Mouse (Mus musculus) midbrain, postnatal 0 days (tissue): ENCODE measurements around the gene Rdh16f2. TPM values are rescaled to one million over a fixed set of nuclear protein-coding genes. Genes with fewer than 3 reads are reported as not detected.

Experiments
- ATAC-seq: fragments of 200-750 bp; cut with Nextera tagmentation; 2 replicates; pipeline ENCODE4 v1.8.0; 2017; ENCODE audit warnings: moderate number of reproducible peaks, mild to moderate bottlenecking, moderate TSS enrichment, moderate library complexity; ENCODE audit not compliant: low FRiP score
- DNase-seq: peaks from one replicate; pipeline ENCODE4 v3.0.0-alpha.2; 2015; ENCODE audit warnings: low spot score
- H3K27ac ChIP-seq: fragments of 300-500 bp; sonication (generic); 2 replicates; pipeline ENCODE4 v1.5.1; 2014; ENCODE audit warnings: low read depth, mild to moderate bottlenecking, low read length, mixed read lengths
- H3K27me3 ChIP-seq: fragments of 300-500 bp; sonication (generic); 2 replicates; pipeline ENCODE4 v1.6.1; 2014; ENCODE audit warnings: low read length, control low read depth, mixed read lengths; ENCODE audit not compliant: insufficient read depth
- H3K36me3 ChIP-seq: fragments of 300-500 bp; sonication (generic); 2 replicates; pipeline ENCODE4 v1.6.1; 2014; ENCODE audit warnings: low read length, control low read depth, mixed read lengths; ENCODE audit not compliant: insufficient read depth
- H3K4me1 ChIP-seq: fragments of 300-500 bp; sonication (generic); 2 replicates; pipeline ENCODE4 v1.6.1; 2014; ENCODE audit warnings: mild to moderate bottlenecking, control low read depth, antibody characterized with exemption, low read length, mixed read lengths; ENCODE audit not compliant: insufficient read depth
- H3K4me2 ChIP-seq: fragments of 300-500 bp; sonication (generic); 2 replicates; pipeline ENCODE4 v1.6.1; 2014; ENCODE audit warnings: low read depth, mild to moderate bottlenecking, low read length, mixed read lengths; ENCODE audit not compliant: poor library complexity, severe bottlenecking
- H3K4me3 ChIP-seq: fragments of 300-500 bp; sonication (generic); 2 replicates; pipeline ENCODE4 v1.5.1; 2014; ENCODE audit warnings: low read depth, mild to moderate bottlenecking, low read length, moderate library complexity
- H3K9ac ChIP-seq: fragments of 300-500 bp; sonication (generic); replicated peaks from 2 replicates; pipeline ENCODE4 v1.6.1; 2014; ENCODE audit warnings: mild to moderate bottlenecking, low read length, moderate library complexity, mixed read lengths; ENCODE audit not compliant: poor library complexity, severe bottlenecking
- H3K9me3 ChIP-seq: fragments of 300-500 bp; sonication (generic); 2 replicates; pipeline ENCODE4 v1.6.1; 2016; ENCODE audit warnings: low read length, control low read depth
- CTCF ChIP-seq: IDR thresholded peaks from 2 replicates; pipeline ENCODE4 v1.5.1; 2016; ENCODE audit warnings: antibody characterized with exemption, mild to moderate bottlenecking
- WGBS: fragments of 180-500 bp; shearing (Covaris S2); extraction: QIAGEN DNeasy Blood & Tissue Kit; methylation state at CpG from one replicate; pipeline ENCODE4 v1.1.7; 2014; 5-methylcytosine and 5-hydroxymethylcytosine counted together
- polyA plus RNA-seq: library from polyadenylated mRNA; unstranded; fragments of >200 nt; fragmentation: Nextera tagmentation; extraction: Ambion mirVana; gene quantifications from 2 replicates; pipeline ENCODE4 v1.2.1, GENCODE M21; 2015
- total RNA-seq: library from RNA; depleted of rRNA; stranded (reverse); fragments of >200 nt; gene quantifications from 2 replicates; pipeline ENCODE4 v1.2.3, GENCODE M21; 2014; rRNA removed

Gene Rdh16f2
- total and polyA plus RNA-seq, 2 experiments from 2014 or later = not detected

GRCm38 (mm10) chr10:127922241-127922640 lies 56.0 kb downstream of the Rdh16f2 start:
- Histone ChIP-seq H3K4me1 (no peaks in the 10 kb centered on the region), H3K4me2 (no peak overlapping the region), H3K4me3 (no peak overlapping the region), H3K36me3 (no peaks in the 10 kb centered on the region), H3K9me3 (no peaks in the 10 kb centered on the region), H3K27me3 (no peaks in the 10 kb centered on the region), H3K9ac (no peak overlapping the region), H3K27ac (no peak overlapping the region)
- no peak for DNase-seq
- TF ChIP-seq CTCF = no peak
- WGBS = 81% methylated on average over 1 of the region's 1 CpGs
- no peak for ATAC-seq

DNA sequence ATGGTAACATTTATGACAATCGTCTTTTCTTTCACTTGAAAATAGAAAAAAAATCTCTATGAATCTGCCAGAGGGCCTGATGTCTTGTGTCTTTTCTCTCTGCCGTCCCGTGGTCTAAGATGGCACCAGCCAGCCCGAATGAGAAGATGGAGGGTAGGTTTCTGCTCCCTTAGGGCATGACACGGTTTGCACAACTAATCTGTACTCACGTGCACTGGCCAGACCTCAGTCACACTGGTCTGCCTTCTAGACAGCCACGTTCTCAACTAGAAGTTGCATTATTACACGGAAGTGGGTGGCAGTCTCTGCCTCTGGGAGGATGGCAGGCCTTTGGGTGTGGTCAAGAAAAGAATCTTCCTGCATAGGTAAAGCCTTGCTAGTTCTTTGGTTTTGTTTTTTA lies 56.8 kb downstream of the Rdh16f2 start:
- Histone ChIP-seq H3K36me3 (no peaks in the 10 kb centered on the region), H3K27me3 (no peaks in the 10 kb centered on the region), H3K4me1 (no peaks in the 10 kb centered on the region), H3K9me3 (no peaks in the 10 kb centered on the region), H3K9ac (no peak overlapping the region), H3K27ac (no peak overlapping the region), H3K4me3 (no peak overlapping the region), H3K4me2 (no peak overlapping the region)
- no peak for ATAC-seq
- no peak for TF ChIP-seq CTCF
- 88% methylated on average over 8 of the region's 8 CpGs for WGBS
- DNase-seq = no peak

GRCm38 (mm10) chr10:127924597-127925378 lies 58.5 kb downstream of the Rdh16f2 start:
- H3K36me3 ChIP-seq = no peaks in the 10 kb centered on the region
- H3K4me1 ChIP-seq = no peaks in the 10 kb centered on the region
- ATAC-seq (no peak), DNase-seq (no peak)
- no peak overlapping the region for H3K27ac ChIP-seq
- no peak overlapping the region for H3K4me3 ChIP-seq
- H3K9ac ChIP-seq = no peak overlapping the region
- H3K27me3 ChIP-seq = no peaks in the 10 kb centered on the region
- TF ChIP-seq CTCF = no peak
- no peaks in the 10 kb centered on the region for H3K9me3 ChIP-seq
- 75% methylated on average over 7 of the region's 7 CpGs for WGBS
- H3K4me2 ChIP-seq = no peak overlapping the region

Other genes with a start within 250 kb of the Rdh16f2 start
- gene Lrp1, start 245.3 kb upstream of the Rdh16f2 start, total RNA-seq = 297 and 319 TPM in 2 replicates
- gene Lrp1, start 245.3 kb upstream of the Rdh16f2 start, polyA plus RNA-seq = 79.8 and 84.4 TPM in 2 replicates
- gene Stat6, start 223.5 kb upstream of the Rdh16f2 start, total RNA-seq = 6.1 and 10.2 TPM in 2 replicates
- gene Stat6, start 223.5 kb upstream of the Rdh16f2 start, polyA plus RNA-seq = 3.9 and 4.3 TPM in 2 replicates
- 3.2 and 3.7 TPM in 2 replicates for gene Nemp1, start 199.6 kb upstream of the Rdh16f2 start, total RNA-seq
- gene Nemp1, start 199.6 kb upstream of the Rdh16f2 start, polyA plus RNA-seq = 1.4 and 1.7 TPM in 2 replicates
- gene Nab2, start 197.9 kb upstream of the Rdh16f2 start, total RNA-seq = 4.8 and 5.6 TPM in 2 replicates
- gene Nab2, start 197.9 kb upstream of the Rdh16f2 start, polyA plus RNA-seq = 1.4 and 1.6 TPM in 2 replicates
- 0.57 and 0.77 TPM in 2 replicates for gene Myo1a, start 161.3 kb upstream of the Rdh16f2 start, total RNA-seq
- gene Myo1a, start 161.3 kb upstream of the Rdh16f2 start, polyA plus RNA-seq = 0.13 and 0.15 TPM in 2 replicates
- gene Tac2, start 142.0 kb upstream of the Rdh16f2 start, total RNA-seq = 0.27 TPM in 1 of 2 replicates, not detected in the other
- 2.0 and 4.5 TPM in 2 replicates for gene Tac2, start 142.0 kb upstream of the Rdh16f2 start, polyA plus RNA-seq
- 13.6 and 15.2 TPM in 2 replicates for gene Zbtb39, start 126.9 kb upstream of the Rdh16f2 start, total RNA-seq
- gene Zbtb39, start 126.9 kb upstream of the Rdh16f2 start, polyA plus RNA-seq = 3.0 and 3.1 TPM in 2 replicates
- gene Gpr182, start 114.7 kb upstream of the Rdh16f2 start, total RNA-seq = 1.6 and 3.2 TPM in 2 replicates
- 1.8 and 2.7 TPM in 2 replicates for gene Gpr182, start 114.7 kb upstream of the Rdh16f2 start, polyA plus RNA-seq
- 0.11 TPM in 1 of 2 replicates, not detected in the other for gene Rdh1, start 106.8 kb upstream of the Rdh16f2 start, total RNA-seq
- gene Rdh1, start 106.8 kb upstream of the Rdh16f2 start, polyA plus RNA-seq = 0.05 TPM in 1 of 2 replicates, not detected in the other
- gene Rdh16f1, start 106.7 kb upstream of the Rdh16f2 start, total RNA-seq = 0.27 TPM in 1 of 2 replicates, not detected in the other
- gene Rdh16f1, start 106.7 kb upstream of the Rdh16f2 start, polyA plus RNA-seq = not detected in 2 replicates
- 0.66 TPM in 1 of 2 replicates, not detected in the other for gene Rdh9, start 90.1 kb upstream of the Rdh16f2 start, total RNA-seq
- 0.60 and 0.63 TPM in 2 replicates for gene Rdh9, start 90.1 kb upstream of the Rdh16f2 start, polyA plus RNA-seq
- not detected in 2 replicates for gene Rdh16, start 65.3 kb upstream of the Rdh16f2 start, total RNA-seq
- not detected in 2 replicates for gene Rdh16, start 65.3 kb upstream of the Rdh16f2 start, polyA plus RNA-seq
- gene Rdh19, start 16.5 kb upstream of the Rdh16f2 start, total RNA-seq = not detected in 2 replicates
- not detected in 2 replicates for gene Rdh19, start 16.5 kb upstream of the Rdh16f2 start, polyA plus RNA-seq
- not detected in 2 replicates for gene Rdh7, start 22.3 kb downstream of the Rdh16f2 start, total RNA-seq
- not detected in 2 replicates for gene Rdh7, start 22.3 kb downstream of the Rdh16f2 start, polyA plus RNA-seq
- gene Sdr9c7, start 32.0 kb downstream of the Rdh16f2 start, total RNA-seq = 0.99 TPM in 1 of 2 replicates, not detected in the other
- not detected in 2 replicates for gene Sdr9c7, start 32.0 kb downstream of the Rdh16f2 start, polyA plus RNA-seq
- gene Hsd17b6, start 141.1 kb downstream of the Rdh16f2 start, total RNA-seq = not detected in 2 replicates
- not detected in 2 replicates for gene Hsd17b6, start 141.1 kb downstream of the Rdh16f2 start, polyA plus RNA-seq
- gene Prim1, start 148.7 kb downstream of the Rdh16f2 start, total RNA-seq = 19.8 and 30.1 TPM in 2 replicates
- 33.5 and 33.6 TPM in 2 replicates for gene Prim1, start 148.7 kb downstream of the Rdh16f2 start, polyA plus RNA-seq
- gene Naca, start 169.1 kb downstream of the Rdh16f2 start, total RNA-seq = 415 and 452 TPM in 2 replicates
- gene Naca, start 169.1 kb downstream of the Rdh16f2 start, polyA plus RNA-seq = 443 and 454 TPM in 2 replicates
- gene Ptges3, start 192.5 kb downstream of the Rdh16f2 start, total RNA-seq = 109 and 117 TPM in 2 replicates
- 390 and 433 TPM in 2 replicates for gene Ptges3, start 192.5 kb downstream of the Rdh16f2 start, polyA plus RNA-seq
- 4,011 and 6,126 TPM in 2 replicates for gene Atp5b, start 216.8 kb downstream of the Rdh16f2 start, total RNA-seq
- 2,103 and 2,155 TPM in 2 replicates for gene Atp5b, start 216.8 kb downstream of the Rdh16f2 start, polyA plus RNA-seq
- gene Baz2a, start 225.1 kb downstream of the Rdh16f2 start, total RNA-seq = 14.0 and 17.3 TPM in 2 replicates
- 8.0 and 9.3 TPM in 2 replicates for gene Baz2a, start 225.1 kb downstream of the Rdh16f2 start, polyA plus RNA-seq